Mouse (Mus musculus) CD4-positive, CD25-positive, alpha-beta regulatory T cell, adult 9 weeks (primary cell): Measurements from ENCODE around the gene Olfr1318. TPM values are rescaled to one million over a fixed set of nuclear protein-coding genes. Genes with fewer than 3 reads are reported as not detected.

Experiments used
- polyA plus RNA-seq: library from polyadenylated mRNA; unstranded; fragments of 100-300 nt; shearing (Covaris generic); gene quantifications from one replicate; pipeline ENCODE4 v1.2.1, GENCODE M21; 2017

The Olfr1318 gene
- not detected for polyA plus RNA-seq

GRCm38 (mm10) chr2:112153898-112154297, at the start of gene Olfr1318:
TSS of gene Olfr1318 (plus strand) at chr2:112154198.

DNA sequence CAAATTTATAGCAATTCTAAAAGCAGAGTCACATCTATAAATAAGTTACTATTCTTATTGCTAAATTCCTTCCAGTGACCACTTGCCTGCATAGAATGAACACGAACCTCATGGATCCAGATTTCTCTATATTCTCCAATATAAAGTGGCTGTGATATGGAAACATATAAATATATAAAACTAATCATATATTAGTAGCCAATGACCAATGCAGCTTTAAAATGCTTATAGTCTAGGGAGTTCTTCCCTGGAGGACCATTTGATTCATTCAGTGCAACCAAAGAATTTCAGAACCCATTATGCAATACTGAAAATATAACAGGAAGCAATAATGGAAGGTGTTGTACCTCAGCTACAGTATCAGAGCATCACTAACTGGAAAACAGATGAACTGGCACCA, 38.7 kb upstream of the Olfr1318 start, which contains the start of gene Olfr1315-ps1:
Olfr1315-ps1 (minus strand) TSS at position 101 of the 400 bp plus-strand sequence.

DNA sequence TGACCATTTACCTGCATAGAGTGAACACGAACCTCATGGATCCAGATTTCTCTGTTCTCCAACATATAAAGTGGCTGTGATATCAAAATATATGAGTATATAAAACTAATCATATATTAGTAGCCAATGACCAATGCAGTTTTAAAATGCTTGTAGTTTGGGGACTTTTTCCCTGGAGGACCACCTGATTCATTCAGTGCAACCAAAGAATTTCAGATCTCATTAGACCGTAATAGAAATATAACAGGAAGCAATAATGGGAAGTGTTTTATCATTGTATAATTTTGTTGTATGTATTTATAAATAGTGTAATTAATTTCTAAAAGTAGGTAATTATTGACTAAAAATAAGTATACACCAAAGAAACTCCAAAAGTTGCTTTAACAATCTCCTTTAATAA, 19.1 kb upstream of the Olfr1318 start, which contains the start of gene Olfr1316:
Olfr1316 (minus strand) TSS at position 101 of the 400 bp plus-strand sequence.

DNA sequence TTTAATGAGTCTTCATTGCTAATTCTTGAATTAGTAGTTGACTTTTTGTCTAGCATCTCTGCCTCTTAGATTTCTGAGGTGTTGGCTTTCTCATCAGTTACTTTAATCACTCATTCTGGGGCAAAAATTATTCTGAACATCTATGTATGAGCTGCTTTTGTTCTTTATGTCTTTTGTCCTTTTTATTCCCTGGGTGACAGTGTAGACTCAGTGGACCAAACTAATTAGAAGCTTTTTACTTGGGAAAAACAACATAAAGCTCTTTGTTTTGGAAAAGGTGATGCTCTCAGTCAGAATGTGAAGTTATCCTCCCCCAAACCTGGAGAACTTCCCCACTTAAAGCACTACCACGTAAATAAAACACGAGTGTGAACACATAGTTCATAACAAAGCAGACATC, 14.0 kb upstream of the Olfr1318 start, which contains the start of gene Olfr1317:
Olfr1317 (plus strand) TSS at position 301 of the 400 bp plus-strand sequence.

Other genes starting within 250 kb of the Olfr1318 start
- not detected for gene Olfr1306, start 237.9 kb upstream of the Olfr1318 start, polyA plus RNA-seq
- gene Olfr1307, start 204.8 kb upstream of the Olfr1318 start, polyA plus RNA-seq, result 0.06 TPM
- gene Olfr1308, start 189.3 kb upstream of the Olfr1318 start, polyA plus RNA-seq, result not detected
- gene Olfr1309, start 163.9 kb upstream of the Olfr1318 start, polyA plus RNA-seq, result not detected
- gene Olfr1310, start 141.5 kb upstream of the Olfr1318 start, polyA plus RNA-seq, result not detected
- gene Olfr1311, start 129.8 kb upstream of the Olfr1318 start, polyA plus RNA-seq, result not detected
- 0.06 TPM for gene Olfr1312, start 104.0 kb upstream of the Olfr1318 start, polyA plus RNA-seq
- not detected for gene Olfr1313, start 76.4 kb upstream of the Olfr1318 start, polyA plus RNA-seq
- gene Olfr1314, start 57.4 kb upstream of the Olfr1318 start, polyA plus RNA-seq, result not detected
- gene Olfr1315-ps1, start 38.8 kb upstream of the Olfr1318 start, polyA plus RNA-seq, result not detected
- not detected for gene Olfr1316, start 19.2 kb upstream of the Olfr1318 start, polyA plus RNA-seq
- not detected for gene Olfr1317, start 13.9 kb upstream of the Olfr1318 start, polyA plus RNA-seq
- 45.2 TPM for gene Lpcat4, start 85.3 kb downstream of the Olfr1318 start, polyA plus RNA-seq
- gene Nutm1, start 105.1 kb downstream of the Olfr1318 start, polyA plus RNA-seq, result not detected
- 184 TPM for gene Nop10, start 107.7 kb downstream of the Olfr1318 start, polyA plus RNA-seq
- gene Slc12a6, start 111.6 kb downstream of the Olfr1318 start, polyA plus RNA-seq, result 82.9 TPM
- not detected for gene Gm21985, start 112.1 kb downstream of the Olfr1318 start, polyA plus RNA-seq
- 107 TPM for gene Emc4, start 213.8 kb downstream of the Olfr1318 start, polyA plus RNA-seq
- gene Katnbl1, start 225.0 kb downstream of the Olfr1318 start, polyA plus RNA-seq, result 26.2 TPM